Mouse (Mus musculus): ENCODE measurements around the gene Fscn3. TPM values are rescaled to one million over a fixed set of nuclear protein-coding genes. Genes with fewer than 3 reads are reported as not detected.

The Fscn3 gene
- total RNA-seq (2021) = not detected

GRCm38 (mm10) chr6:28427096-28427839 lies at the start of gene Fscn3:
Gene Fscn3, plus strand, starts transcription at chr6:28427789.
- no peak for DNase-seq
- intact Hi-C loops (cut with DNase I) = loop anchor here (10.0 kb wide), 1 partner anchor 598 kb away; no protein-coding TSS in a partner anchor

GRCm38 (mm10) chr6:28381983-28382382 lies 45.6 kb upstream of the Fscn3 start:
- intact Hi-C loops (cut with DNase I) = no loop called here

GRCm38 (mm10) chr6:28385169-28385568 lies 42.4 kb upstream of the Fscn3 start:
- intact Hi-C loops (cut with DNase I) = no loop called here
- DNase-seq = no peak

More at GRCm38 (mm10) chr6:28381983-28382382, 45.6 kb upstream of the Fscn3 start:
- no peak for DNase-seq

GRCm38 (mm10) chr6:28389038-28389437 lies 38.6 kb upstream of the Fscn3 start:
- intact Hi-C loops (cut with DNase I) = no loop called here
- DNase-seq = no peak

GRCm38 (mm10) chr6:28396051-28396852 lies 31.3 kb upstream of the Fscn3 start:
- DNase-seq = no peak
- intact Hi-C loops (cut with DNase I) = no loop called here

GRCm38 (mm10) chr6:28396853-28397457 lies 30.6 kb upstream of the Fscn3 start:
- intact Hi-C loops (cut with DNase I) = no loop called here
- DNase-seq = peak in 1 of 2 experiments; percentile 28

- peak in 1 of 2 experiments; percentile 17 for DNase-seq
- intact Hi-C loops (cut with DNase I) = loop anchor here (2.0 kb wide), 1 partner anchor 27 kb away; no protein-coding TSS in a partner anchor
Measured at GRCm38 (mm10) chr6:28397681-28398203, 29.8 kb upstream of the Fscn3 start, which contains the start of gene Zfp800. Gene Zfp800, minus strand, starts transcription at chr6:28398005.

- no peak for DNase-seq
- intact Hi-C loops (cut with DNase I) = loop anchor here (2.0 kb wide), 1 partner anchor 26 kb away; no protein-coding TSS in a partner anchor
Measured at GRCm38 (mm10) chr6:28398726-28399125, 28.9 kb upstream of the Fscn3 start.

- intact Hi-C loops (cut with DNase I) = loop anchor here (2.0 kb wide), 1 partner anchor 25 kb away; no protein-coding TSS in a partner anchor
Measured at GRCm38 (mm10) chr6:28399791-28400190, 27.8 kb upstream of the Fscn3 start.

GRCm38 (mm10) chr6:28410053-28410452 lies 17.5 kb upstream of the Fscn3 start:
- intact Hi-C loops (cut with DNase I) = no loop called here
- peak; percentile 35 to 52 for DNase-seq

More at GRCm38 (mm10) chr6:28399791-28400190, 27.8 kb upstream of the Fscn3 start:
- no peak for DNase-seq

- DNase-seq = no peak
- intact Hi-C loops (cut with DNase I) = no loop called here
Measured at GRCm38 (mm10) chr6:28411236-28411635, 16.4 kb upstream of the Fscn3 start.

- intact Hi-C loops (cut with DNase I) = no loop called here
- peak; percentile 44 to 53 for DNase-seq
Measured at GRCm38 (mm10) chr6:28416981-28417380, 10.6 kb upstream of the Fscn3 start.

GRCm38 (mm10) chr6:28418449-28418848 lies 9.1 kb upstream of the Fscn3 start:
- peak; percentile 93 to 95 for DNase-seq

GRCm38 (mm10) chr6:28419673-28420072 lies 7.9 kb upstream of the Fscn3 start:
- no peak for DNase-seq
- intact Hi-C loops (cut with DNase I) = loop anchor here (5.0 to 10.0 kb wide), 3 partner anchors 58 to 605 kb away; partner anchors contain the start of gene Snd1

More at GRCm38 (mm10) chr6:28418449-28418848, 9.1 kb upstream of the Fscn3 start:
- intact Hi-C loops (cut with DNase I) = no loop called here

- no peak for DNase-seq
- intact Hi-C loops (cut with DNase I) = loop anchor here (5.0 to 10.0 kb wide), 3 partner anchors 57 to 604 kb away; partner anchors contain the start of gene Snd1
Measured at GRCm38 (mm10) chr6:28420361-28420760, 7.2 kb upstream of the Fscn3 start.

- DNase-seq = no peak
- intact Hi-C loops (cut with DNase I) = loop anchor here (5.0 to 10.0 kb wide), 3 partner anchors 56 to 604 kb away; partner anchors contain the start of gene Snd1
Measured at GRCm38 (mm10) chr6:28420865-28421264, 6.7 kb upstream of the Fscn3 start.

- DNase-seq = peak; percentile 96 to 97
- intact Hi-C loops (cut with DNase I) = loop anchor here (5.0 to 10.0 kb wide), 3 partner anchors 56 to 603 kb away; partner anchors contain the start of gene Snd1
Measured at GRCm38 (mm10) chr6:28421469-28422000, 6.1 kb upstream of the Fscn3 start.

- DNase-seq = no peak
- intact Hi-C loops (cut with DNase I) = loop anchor here (5.0 to 10.0 kb wide), 3 partner anchors 55 to 602 kb away; partner anchors contain the start of gene Snd1
Measured at GRCm38 (mm10) chr6:28422651-28423290, 4.8 kb upstream of the Fscn3 start.

- intact Hi-C loops (cut with DNase I) = loop anchor here (5.0 to 10.0 kb wide), 3 partner anchors 54 to 601 kb away; partner anchors contain the start of gene Snd1
Measured at GRCm38 (mm10) chr6:28423313-28423712, 4.3 kb upstream of the Fscn3 start, which contains the start of gene Arf5. Gene Arf5, plus strand, starts transcription at chr6:28423560.

More at GRCm38 (mm10) chr6:28423313-28423712, 4.3 kb upstream of the Fscn3 start, which contains the start of gene Arf5:
- peak; percentile 96 to 98 for DNase-seq
